Mouse (Mus musculus) NIH3T3 (cell line): Measurements from ENCODE around the gene Gnat1.

Experiments
- DNase-seq: peaks from one replicate; pipeline ENCODE4 v3.0.0-alpha.2; 2012; ENCODE audit warnings: low read depth

Gnat1 gene

DNA sequence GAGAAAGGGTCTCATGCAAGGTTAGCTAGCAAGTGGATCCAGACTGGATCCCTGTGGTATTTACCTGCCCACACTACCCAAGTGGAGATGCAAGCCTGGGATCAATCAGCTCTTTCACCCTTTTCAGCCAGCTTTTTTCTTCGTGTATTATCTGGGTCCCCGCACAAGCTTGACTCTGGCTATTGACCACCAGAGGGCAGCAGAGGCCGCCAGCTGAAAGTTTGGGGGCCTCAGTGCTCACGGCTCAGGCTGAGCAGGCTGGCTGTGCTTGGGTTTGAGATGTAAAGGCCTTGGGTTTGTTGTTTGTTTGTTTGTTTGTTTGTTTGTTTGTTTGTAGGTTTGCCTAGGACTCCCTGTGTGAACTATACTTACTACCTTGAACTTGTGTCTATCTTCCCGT is 33.9 kb downstream of the Gnat1 start:
- DNase-seq: peak; percentile 91

DNA sequence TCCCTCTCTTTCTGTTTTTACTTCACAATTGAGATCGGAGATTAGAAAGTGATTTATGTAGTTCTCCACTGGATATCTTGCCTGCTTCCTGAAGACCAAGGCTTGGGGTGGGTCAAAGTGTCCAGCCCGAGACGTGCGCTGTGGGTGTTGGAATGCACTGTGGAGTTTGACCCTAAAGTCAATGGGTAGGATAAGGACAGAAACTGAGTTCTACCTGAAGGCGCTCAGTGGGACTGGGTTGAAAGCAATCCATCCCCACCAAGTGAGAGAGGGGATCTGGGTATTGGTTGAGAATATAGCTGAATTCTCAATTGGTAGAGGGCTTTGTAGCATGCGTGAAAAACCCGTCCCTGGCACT is 34.4 kb downstream of the Gnat1 start:
- no peak for DNase-seq

GRCm38 (mm10) chr9:107644495-107645152 is 34.9 kb downstream of the Gnat1 start:
- DNase-seq: peak; percentile 95

GRCm38 (mm10) chr9:107643544-107644214 is 35.8 kb downstream of the Gnat1 start:
- no peak for DNase-seq

DNA sequence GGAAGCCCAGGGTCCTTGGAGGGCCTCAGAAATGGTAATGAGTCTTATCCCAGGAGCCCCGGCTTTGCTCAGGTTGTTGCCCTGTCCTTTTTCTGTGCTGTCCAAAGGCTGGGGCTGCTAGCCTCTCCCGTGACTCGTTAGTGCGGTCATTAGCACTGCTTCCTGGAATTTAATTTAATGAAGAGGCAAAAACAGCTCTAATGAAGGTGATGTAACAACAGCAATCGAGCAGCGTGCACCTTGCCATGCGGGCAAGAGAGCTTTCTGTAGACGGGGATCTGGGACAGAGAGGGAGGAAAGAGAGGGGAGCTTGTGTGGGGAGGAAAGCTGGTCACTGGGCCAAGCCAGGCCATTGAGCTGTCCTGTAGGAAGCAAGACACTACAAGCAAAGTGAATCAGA is 37.8 kb downstream of the Gnat1 start:
- no peak for DNase-seq

DNA sequence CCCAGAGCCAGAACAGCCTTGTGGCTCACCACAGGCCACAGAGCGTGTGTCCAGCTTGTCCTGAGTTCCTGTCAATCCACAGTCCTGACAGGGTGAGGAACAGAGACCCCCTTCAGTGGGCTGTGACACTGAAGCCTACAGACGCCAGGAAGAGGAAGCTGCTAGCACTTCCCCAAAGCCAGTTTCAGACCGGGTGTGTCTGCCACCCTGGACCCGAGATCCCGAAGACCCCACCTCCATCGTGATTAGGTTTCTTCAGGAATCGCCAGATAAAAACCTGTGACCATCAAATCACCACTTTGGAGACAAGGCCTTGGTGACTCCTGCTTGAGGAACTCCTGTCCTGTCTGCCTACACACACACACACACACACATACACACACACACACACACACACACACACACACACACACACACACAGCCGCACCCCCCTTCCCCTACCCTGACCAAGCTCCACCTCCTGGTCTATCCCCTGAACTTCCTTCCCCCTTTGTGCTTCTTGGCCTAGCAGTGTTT is 39.2 kb downstream of the Gnat1 start:
- DNase-seq: no peak

GRCm38 (mm10) chr9:107637070-107637469 is 42.4 kb downstream of the Gnat1 start:
- DNase-seq: no peak

- DNase-seq: peak; percentile 97
Measured at GRCm38 (mm10) chr9:107635279-107636028, 44.1 kb downstream of the Gnat1 start, which contains the start of gene Gnai2. Gene Gnai2 (minus strand): TSS chr9:107635367.

GRCm38 (mm10) chr9:107634406-107635278 is 44.9 kb downstream of the Gnat1 start:
- no peak for DNase-seq

DNA sequence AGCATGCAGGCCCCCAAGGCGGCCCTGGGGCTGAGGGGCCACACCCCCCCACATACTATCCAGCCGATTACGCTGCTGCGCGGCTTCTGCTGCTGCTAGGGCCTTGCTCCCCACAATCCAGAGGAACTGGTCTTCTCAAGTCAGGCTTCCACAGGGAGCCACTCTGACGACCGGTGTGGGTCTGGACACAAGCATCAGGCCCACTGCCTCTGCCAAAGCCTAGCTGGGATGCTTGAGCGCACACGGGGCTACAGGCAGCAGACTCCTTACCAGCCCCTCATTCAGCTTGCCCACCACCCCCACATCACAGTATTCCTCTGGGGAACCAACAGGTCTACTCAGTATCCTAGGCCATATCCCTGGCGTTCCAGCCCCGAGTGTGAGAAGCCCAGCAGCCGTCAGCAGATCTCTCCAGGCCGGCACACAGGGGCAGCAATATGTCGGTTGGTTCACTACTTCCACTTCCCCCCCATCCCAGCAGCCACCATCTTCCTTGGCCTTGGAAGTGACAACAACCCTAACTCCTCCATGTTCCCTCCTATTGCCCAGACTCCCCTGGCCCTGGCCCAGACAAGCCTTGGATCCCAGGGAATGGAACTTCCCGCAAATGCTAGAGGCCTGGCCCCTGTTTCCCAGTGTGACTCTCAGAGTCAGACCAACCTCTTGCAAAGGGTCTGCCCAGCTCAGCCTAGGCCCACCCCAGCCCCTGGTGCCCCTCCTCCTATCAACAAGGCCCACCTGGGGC is 45.7 kb downstream of the Gnat1 start:
- DNase-seq: peak; percentile 45

- peak; percentile 88 for DNase-seq
Measured at GRCm38 (mm10) chr9:107633091-107633660, 46.3 kb downstream of the Gnat1 start.

DNA sequence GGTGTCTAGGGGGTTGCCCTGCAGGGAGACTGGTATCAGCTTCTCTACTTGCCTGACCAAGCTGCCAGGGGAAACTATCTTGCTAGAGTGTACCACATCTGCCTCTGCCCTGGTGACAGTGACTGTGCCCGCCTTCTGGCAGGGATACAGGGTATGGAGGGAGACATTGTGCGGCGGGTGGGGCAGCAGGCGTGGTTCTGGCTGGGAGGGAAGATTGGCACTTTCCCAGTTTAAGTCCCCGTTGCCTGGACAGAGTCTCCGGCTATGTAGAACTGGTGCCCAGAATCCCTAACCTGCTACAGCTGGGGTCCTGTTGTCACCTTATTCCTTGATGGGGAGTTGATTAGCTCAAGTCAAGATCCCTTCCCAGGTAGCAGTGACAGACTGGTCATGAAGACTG is 47.0 kb downstream of the Gnat1 start:
- peak; percentile 41 for DNase-seq

DNA sequence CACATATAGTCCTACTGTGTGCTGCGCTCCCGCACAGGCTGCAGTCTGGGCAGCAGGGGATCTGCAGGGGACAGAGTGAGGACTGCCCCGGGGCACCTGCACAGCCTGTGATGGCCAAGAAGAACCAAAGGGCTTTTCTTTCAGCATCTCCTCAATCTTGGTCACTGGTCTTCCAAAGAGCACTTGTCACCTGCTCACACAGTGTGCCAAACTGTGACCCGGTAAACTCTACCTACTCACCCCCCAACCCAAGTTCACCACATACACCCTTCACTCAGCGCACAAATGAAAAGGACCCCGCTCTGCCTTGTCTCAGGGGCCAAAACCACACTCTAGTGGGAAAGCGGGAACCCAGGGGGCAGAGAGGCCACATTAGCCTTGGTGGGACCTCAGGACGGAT is 47.7 kb downstream of the Gnat1 start:
- DNase-seq: no peak

DNA sequence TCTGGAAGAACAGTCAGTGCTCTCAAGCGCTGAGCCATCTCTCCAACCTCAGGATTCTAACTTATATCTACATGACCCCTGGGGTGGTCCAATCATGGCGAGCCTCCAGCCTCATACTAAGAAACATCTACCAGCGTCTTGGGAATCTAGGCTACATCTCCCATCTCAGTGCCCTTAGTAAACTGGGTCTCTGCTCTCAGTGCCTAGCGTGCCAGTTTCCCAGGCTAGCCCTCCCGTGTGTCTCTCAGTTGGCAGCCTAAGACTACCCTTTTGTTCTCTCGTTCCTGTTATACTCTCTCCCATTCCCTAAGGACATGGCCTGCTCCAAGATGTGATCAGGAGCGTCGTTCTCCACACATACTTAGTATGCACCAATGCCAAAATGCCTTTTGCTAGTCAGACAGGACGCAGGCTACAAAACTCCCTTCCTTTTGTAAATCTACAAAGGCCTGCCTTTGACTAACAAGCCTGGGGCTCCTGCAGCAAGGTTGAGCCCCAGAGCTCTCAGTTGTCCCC is 48.1 kb downstream of the Gnat1 start:
- DNase-seq: no peak

GRCm38 (mm10) chr9:107630576-107630975 is 48.9 kb downstream of the Gnat1 start:
- DNase-seq: peak; percentile 48

DNA sequence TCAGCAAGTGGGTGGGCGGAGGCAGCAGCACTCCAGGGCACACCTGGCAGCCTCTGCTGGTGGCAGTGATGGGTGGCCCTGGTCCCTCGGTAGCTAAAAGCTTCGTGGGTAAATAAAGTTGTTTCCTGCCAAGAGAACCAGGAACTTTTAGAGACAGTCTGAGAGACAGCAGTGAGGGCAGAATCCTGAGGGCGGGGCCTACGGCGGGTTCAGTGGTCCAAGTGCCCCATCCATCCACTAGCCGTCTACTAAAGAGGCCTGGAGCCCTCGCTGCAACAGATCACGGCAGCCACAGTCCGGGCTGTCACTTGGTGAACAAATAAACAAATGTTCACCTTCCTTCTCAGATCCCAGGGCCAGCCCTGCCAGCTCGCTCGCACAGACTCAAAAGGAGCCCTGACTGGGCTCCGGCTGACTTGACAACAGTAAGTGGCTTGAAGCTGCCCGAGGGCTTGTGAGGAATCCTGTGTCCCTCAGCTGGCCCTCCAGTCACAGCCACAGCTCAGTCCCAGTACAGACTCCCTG is 49.5 kb downstream of the Gnat1 start:
- no peak for DNase-seq

DNA sequence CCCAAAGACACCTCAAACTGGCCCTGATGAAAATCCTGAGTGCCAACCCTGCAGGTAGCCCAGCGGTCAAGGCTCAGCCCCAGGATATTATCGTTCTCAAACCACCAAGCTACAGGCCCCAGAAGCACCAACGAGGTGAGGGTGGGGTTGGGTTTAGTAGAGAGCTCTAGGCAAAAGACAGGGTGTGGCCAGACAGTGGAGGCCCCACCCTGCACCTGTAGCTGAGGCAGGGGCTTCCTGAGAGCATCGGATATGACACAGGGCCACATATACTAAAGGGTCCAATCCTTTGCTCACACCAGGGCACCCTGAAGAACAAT is 50.1 kb downstream of the Gnat1 start:
- DNase-seq: no peak

DNA sequence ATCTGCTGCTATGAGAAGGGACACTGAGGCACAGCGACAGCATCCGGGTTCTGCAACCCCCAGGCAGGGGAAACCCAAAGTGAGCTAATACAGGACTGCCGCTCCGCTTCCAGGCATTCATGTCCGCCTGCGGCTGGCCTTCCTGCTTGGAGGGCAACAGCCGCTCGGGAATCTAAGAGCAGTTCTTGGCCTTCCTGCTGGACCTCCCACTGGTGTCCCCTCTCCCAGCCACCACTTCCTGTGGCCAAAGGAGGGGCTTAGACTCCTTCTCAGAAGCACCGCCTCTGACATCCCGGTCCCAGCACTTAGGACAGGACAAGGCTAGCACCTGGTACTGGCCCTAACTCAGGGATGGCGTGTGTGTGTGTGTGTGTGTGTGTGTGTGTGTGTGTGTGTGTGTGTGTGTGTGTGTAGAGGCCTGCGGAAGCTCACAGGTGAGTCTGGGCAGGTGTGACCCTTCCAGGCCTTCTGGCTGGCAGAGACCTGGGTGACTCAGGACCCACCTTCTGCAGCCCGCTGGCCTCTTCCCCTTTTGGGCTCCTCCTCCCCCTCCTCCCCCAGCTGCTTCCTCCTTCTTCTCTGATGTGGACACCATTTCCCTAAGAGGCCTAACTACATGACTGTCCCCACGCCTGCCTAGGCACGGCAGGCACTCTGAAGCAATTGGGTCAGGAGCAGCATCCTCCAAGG is 50.6 kb downstream of the Gnat1 start:
- DNase-seq: no peak

GRCm38 (mm10) chr9:107627387-107628255 is 51.9 kb downstream of the Gnat1 start:
- DNase-seq: no peak
